Mouse (Mus musculus): ENCODE data around the gene Plpp1. TPM values are rescaled to one million over a fixed set of nuclear protein-coding genes. Genes with fewer than 3 reads are reported as not detected.
A peak's percentile ranks its signal among the peaks of the same experiment; 100 is the strongest.

Plpp1 gene
- polyA plus RNA-seq, 1 experiment from 2014 or later: 59.3 TPM

- Histone ChIP-seq H3K9me3 (replicated peaks; ENCODE audit: control insufficient read depth, low read length) (no peaks in the 10 kb centered on the region), H3K4me3 (ENCODE audit: low read length) (no peak overlapping the region), H3K9ac (ENCODE audit: low read length) (no peak overlapping the region), H3K4me1 (ENCODE audit: control insufficient read depth, insufficient read depth, low read length) (no peaks in the 10 kb centered on the region), H3K4me2 (ENCODE audit: low read depth, low read length) (no peak overlapping the region), H3K27ac (ENCODE audit: low read length) (no peak overlapping the region), H3K27me3 (ENCODE audit: control insufficient read depth, insufficient read depth, low read length) (no peaks in the 10 kb centered on the region), H3K36me3 (ENCODE audit: control insufficient read depth, insufficient read depth) (no peaks in the 10 kb centered on the region)
- 72% methylated on average over 3 of the region's 3 CpGs for WGBS
- no peak for ATAC-seq (replicated peaks; ENCODE audit: extremely low read depth, insufficient read depth, low FRiP score)
These were observed 14.4 kb upstream of the Plpp1 start for GRCm38 (mm10) chr13:112786142-112786541.

GRCm38 (mm10) chr13:112786942-112787533 lies 13.6 kb upstream of the Plpp1 start:
- no peaks in the 10 kb centered on the region for H3K9me3 ChIP-seq (replicated peaks; ENCODE audit: control insufficient read depth, low read length)
- H3K27me3 ChIP-seq (ENCODE audit: control insufficient read depth, insufficient read depth, low read length): no peaks in the 10 kb centered on the region
- H3K9ac ChIP-seq (ENCODE audit: low read length): no peak overlapping the region
- ATAC-seq (replicated peaks; ENCODE audit: extremely low read depth, insufficient read depth, low FRiP score): no peak
- H3K36me3 ChIP-seq (ENCODE audit: control insufficient read depth, insufficient read depth): no peaks in the 10 kb centered on the region
- H3K4me3 ChIP-seq (ENCODE audit: low read length): no peak overlapping the region
- H3K4me2 ChIP-seq (ENCODE audit: low read depth, low read length): no peak overlapping the region
- H3K4me1 ChIP-seq (ENCODE audit: control insufficient read depth, insufficient read depth, low read length): no peaks in the 10 kb centered on the region
- WGBS: 74% methylated on average over 10 of the region's 10 CpGs
- H3K27ac ChIP-seq (ENCODE audit: low read length): no peak overlapping the region

DNA sequence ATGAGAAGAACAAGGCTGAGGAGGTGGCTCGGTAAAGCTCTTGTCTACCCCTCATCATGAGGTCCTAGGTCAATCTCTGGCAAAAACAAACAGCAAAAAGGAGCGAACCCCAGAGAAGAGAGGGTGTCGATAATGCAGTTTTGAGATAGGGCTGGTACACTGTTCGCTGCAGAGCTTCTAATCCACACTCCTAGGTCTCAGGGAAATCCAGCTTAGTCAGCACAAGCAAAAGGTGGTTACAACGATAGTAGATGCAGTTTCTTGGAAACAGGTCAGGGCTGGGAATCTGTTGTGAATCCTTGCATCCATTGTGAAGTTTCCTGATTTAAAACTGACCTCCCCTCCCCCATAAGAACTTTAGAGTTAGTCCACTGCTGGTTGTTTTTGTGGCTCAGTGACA lies 9.8 kb upstream of the Plpp1 start:
- H3K9me3 ChIP-seq (replicated peaks; ENCODE audit: control insufficient read depth, low read length): no peaks in the 10 kb centered on the region
- no peaks in the 10 kb centered on the region for H3K36me3 ChIP-seq (ENCODE audit: control insufficient read depth, insufficient read depth)
- H3K27ac ChIP-seq (ENCODE audit: low read length): no peak overlapping the region
- H3K9ac ChIP-seq (ENCODE audit: low read length): no peak overlapping the region
- 60% methylated on average over 5 of the region's 5 CpGs for WGBS
- no peaks in the 10 kb centered on the region for H3K27me3 ChIP-seq (ENCODE audit: control insufficient read depth, insufficient read depth, low read length)
- no peak overlapping the region for H3K4me3 ChIP-seq (ENCODE audit: low read length)
- H3K4me2 ChIP-seq (ENCODE audit: low read depth, low read length): no peak overlapping the region
- no peaks in the 10 kb centered on the region for H3K4me1 ChIP-seq (ENCODE audit: control insufficient read depth, insufficient read depth, low read length)
- no peak for ATAC-seq (replicated peaks; ENCODE audit: extremely low read depth, insufficient read depth, low FRiP score)

- Histone ChIP-seq H3K27me3 (ENCODE audit: control insufficient read depth, insufficient read depth, low read length) (no peaks in the 10 kb centered on the region), H3K36me3 (ENCODE audit: control insufficient read depth, insufficient read depth) (no peaks in the 10 kb centered on the region), H3K27ac (ENCODE audit: low read length) (no peak overlapping the region), H3K4me3 (ENCODE audit: low read length) (no peak overlapping the region), H3K4me2 (ENCODE audit: low read depth, low read length) (no peak overlapping the region), H3K4me1 (ENCODE audit: control insufficient read depth, insufficient read depth, low read length) (no peaks in the 10 kb centered on the region), H3K9me3 (replicated peaks; ENCODE audit: control insufficient read depth, low read length) (no peaks in the 10 kb centered on the region), H3K9ac (ENCODE audit: low read length) (no peak overlapping the region)
- ATAC-seq (replicated peaks; ENCODE audit: extremely low read depth, insufficient read depth, low FRiP score): no peak
- 80% methylated on average over 5 of the region's 5 CpGs for WGBS
These were observed 8.7 kb upstream of the Plpp1 start for GRCm38 (mm10) chr13:112791906-112792305.

DNA sequence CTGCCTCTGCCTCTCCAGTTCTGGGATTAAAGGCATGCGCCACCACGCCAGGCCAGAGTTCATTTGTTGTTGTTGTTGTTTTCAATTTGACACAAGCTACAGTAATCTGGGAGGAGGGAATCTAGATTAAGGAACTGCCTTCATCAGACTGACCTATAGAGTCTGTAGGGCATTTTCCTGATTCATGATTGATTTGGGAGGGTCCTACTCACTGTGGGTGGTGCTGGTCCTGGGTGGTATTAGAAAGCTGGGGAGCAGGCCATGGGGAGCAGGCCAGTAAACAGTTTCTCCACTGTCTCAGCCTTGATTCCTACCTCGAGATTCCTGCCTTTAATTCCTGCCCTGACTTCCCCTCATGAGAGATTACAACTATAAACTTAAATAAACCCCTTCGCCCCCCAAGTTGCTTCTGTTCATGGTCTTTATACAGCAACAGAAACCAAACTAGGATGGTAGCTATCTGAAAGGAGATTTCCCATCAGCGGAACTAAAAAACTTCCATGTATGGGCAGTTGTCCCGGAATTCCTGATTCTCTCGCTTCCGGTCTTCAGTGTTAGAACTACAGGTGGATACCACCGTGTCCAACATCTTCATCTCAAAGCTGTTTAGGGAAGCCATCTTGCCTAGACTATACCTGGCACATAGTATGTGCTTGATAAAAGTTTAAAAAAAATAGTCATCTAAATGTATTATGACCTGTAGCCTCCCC lies 2.2 kb upstream of the Plpp1 start:
- no peak overlapping the region for H3K9ac ChIP-seq (ENCODE audit: low read length)
- WGBS: 88% methylated on average over 9 of the region's 9 CpGs
- H3K27me3 ChIP-seq (ENCODE audit: control insufficient read depth, insufficient read depth, low read length): no peaks in the 10 kb centered on the region
- H3K4me2 ChIP-seq (ENCODE audit: low read depth, low read length): no peak overlapping the region
- peaks cover 10% of the 10 kb centered on the region for H3K4me1 ChIP-seq (ENCODE audit: control insufficient read depth, insufficient read depth, low read length)
- H3K9me3 ChIP-seq (replicated peaks; ENCODE audit: control insufficient read depth, low read length): no peaks in the 10 kb centered on the region
- no peak overlapping the region for H3K4me3 ChIP-seq (ENCODE audit: low read length)
- no peaks in the 10 kb centered on the region for H3K36me3 ChIP-seq (ENCODE audit: control insufficient read depth, insufficient read depth)
- H3K27ac ChIP-seq (ENCODE audit: low read length): no peak overlapping the region
- no peak for ATAC-seq (replicated peaks; ENCODE audit: extremely low read depth, insufficient read depth, low FRiP score)

GRCm38 (mm10) chr13:112798953-112799305 lies 1.7 kb upstream of the Plpp1 start:
- Histone ChIP-seq H3K36me3 (ENCODE audit: control insufficient read depth, insufficient read depth) (no peaks in the 10 kb centered on the region), H3K4me3 (ENCODE audit: low read length) (no peak overlapping the region), H3K27ac (ENCODE audit: low read length) (no peak overlapping the region), H3K9ac (ENCODE audit: low read length) (no peak overlapping the region), H3K4me1 (ENCODE audit: control insufficient read depth, insufficient read depth, low read length) (peaks cover 14% of the 10 kb centered on the region), H3K9me3 (replicated peaks; ENCODE audit: control insufficient read depth, low read length) (no peaks in the 10 kb centered on the region), H3K27me3 (ENCODE audit: control insufficient read depth, insufficient read depth, low read length) (no peaks in the 10 kb centered on the region), H3K4me2 (ENCODE audit: low read depth, low read length) (no peak overlapping the region)
- no peak for ATAC-seq (replicated peaks; ENCODE audit: extremely low read depth, insufficient read depth, low FRiP score)
- WGBS: 79% methylated on average over 9 of the region's 9 CpGs

DNA sequence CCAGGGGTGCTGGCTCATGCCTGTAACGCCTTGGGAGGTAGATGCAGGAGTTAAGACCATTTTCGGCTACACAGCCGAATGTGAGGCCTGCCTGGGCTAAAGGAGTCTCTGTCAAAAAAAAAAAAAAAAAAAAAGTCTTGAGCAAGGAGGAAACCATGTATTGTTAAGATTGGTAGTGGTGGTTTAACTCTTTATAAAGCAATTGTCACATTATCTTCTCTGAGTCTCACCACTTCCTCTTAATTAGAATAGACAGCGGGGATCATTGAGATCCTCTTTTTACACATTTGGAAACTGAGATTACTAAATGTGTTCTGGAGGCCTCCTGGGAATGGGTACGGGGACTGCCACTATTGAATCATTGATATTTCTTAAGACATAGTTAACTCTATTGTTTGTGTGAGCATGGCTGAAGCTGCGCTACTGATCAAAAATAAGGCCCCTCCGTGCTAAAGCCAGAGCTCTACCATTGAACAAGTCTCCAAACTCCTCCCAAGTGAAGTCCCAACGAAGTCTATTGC lies 811 bp upstream of the Plpp1 start:
- Histone ChIP-seq H3K4me1 (ENCODE audit: control insufficient read depth, insufficient read depth, low read length) (peaks cover 14% of the 10 kb centered on the region), H3K36me3 (ENCODE audit: control insufficient read depth, insufficient read depth) (no peaks in the 10 kb centered on the region), H3K27ac (ENCODE audit: low read length) (no peak overlapping the region), H3K4me3 (ENCODE audit: low read length) (no peak overlapping the region), H3K27me3 (ENCODE audit: control insufficient read depth, insufficient read depth, low read length) (no peaks in the 10 kb centered on the region), H3K9ac (ENCODE audit: low read length) (no peak overlapping the region), H3K4me2 (ENCODE audit: low read depth, low read length) (no peak overlapping the region), H3K9me3 (replicated peaks; ENCODE audit: control insufficient read depth, low read length) (no peaks in the 10 kb centered on the region)
- WGBS: 65% methylated on average over 8 of the region's 8 CpGs
- ATAC-seq (replicated peaks; ENCODE audit: extremely low read depth, insufficient read depth, low FRiP score): no peak

GRCm38 (mm10) chr13:112801381-112802004 lies 901 bp downstream of the Plpp1 start:
- WGBS: 2% methylated on average over 23 of the region's 23 CpGs
- H3K27me3 ChIP-seq (ENCODE audit: control insufficient read depth, insufficient read depth, low read length): no peaks in the 10 kb centered on the region

GRCm38 (mm10) chr13:112803106-112803505 lies 2.5 kb downstream of the Plpp1 start:
- H3K4me3 ChIP-seq (ENCODE audit: low read length): peak overlapping the region; percentile 14; the same call in 1 of the 2 replicates

More at GRCm38 (mm10) chr13:112801381-112802004, 901 bp downstream of the Plpp1 start:
- Histone ChIP-seq H3K4me2 (ENCODE audit: low read depth, low read length) (peak overlapping the region; percentile 84), H3K36me3 (ENCODE audit: control insufficient read depth, insufficient read depth) (peaks cover 11% of the 10 kb centered on the region), H3K9ac (ENCODE audit: low read length) (peak overlapping the region; percentile 85), H3K9me3 (replicated peaks; ENCODE audit: control insufficient read depth, low read length) (no peaks in the 10 kb centered on the region; the same call in 1 of the 2 replicates), H3K4me1 (ENCODE audit: control insufficient read depth, insufficient read depth, low read length) (peaks cover 14% of the 10 kb centered on the region), H3K27ac (ENCODE audit: low read length) (peak overlapping the region; percentile 92), H3K4me3 (ENCODE audit: low read length) (peak overlapping the region; percentile 72)
- ATAC-seq (replicated peaks; ENCODE audit: extremely low read depth, insufficient read depth, low FRiP score): peak; percentile 46

More at GRCm38 (mm10) chr13:112803106-112803505, 2.5 kb downstream of the Plpp1 start:
- Histone ChIP-seq H3K4me1 (ENCODE audit: control insufficient read depth, insufficient read depth, low read length) (peaks cover 14% of the 10 kb centered on the region), H3K4me2 (ENCODE audit: low read depth, low read length) (peak overlapping the region; percentile 41), H3K9me3 (replicated peaks; ENCODE audit: control insufficient read depth, low read length) (no peaks in the 10 kb centered on the region; the same call in 1 of the 2 replicates), H3K27ac (ENCODE audit: low read length) (no peak overlapping the region), H3K27me3 (ENCODE audit: control insufficient read depth, insufficient read depth, low read length) (no peaks in the 10 kb centered on the region), H3K9ac (ENCODE audit: low read length) (no peak overlapping the region), H3K36me3 (ENCODE audit: control insufficient read depth, insufficient read depth) (peaks cover 18% of the 10 kb centered on the region)
- 87% methylated on average over 7 of the region's 7 CpGs for WGBS
- ATAC-seq (replicated peaks; ENCODE audit: extremely low read depth, insufficient read depth, low FRiP score): no peak
